Mouse (Mus musculus): ENCODE results near the gene Prdm11.

Prdm11 gene

GRCm38 (mm10) chr2:93045818-93046508, at the start of gene Prdm11:
Prdm11 (minus strand) TSS chr2:93046167.
- DNase-seq (ENCODE audit: low spot score): peak; percentile 44

GRCm38 (mm10) chr2:93092347-93092746, 46.4 kb upstream of the Prdm11 start:
- DNase-seq (ENCODE audit: low spot score): no peak

GRCm38 (mm10) chr2:93091679-93092078, 45.7 kb upstream of the Prdm11 start:
- no peak for DNase-seq (ENCODE audit: low spot score)

GRCm38 (mm10) chr2:93089379-93090089, 43.6 kb upstream of the Prdm11 start:
- no peak for DNase-seq (ENCODE audit: low spot score)

GRCm38 (mm10) chr2:93088006-93088405, 42.0 kb upstream of the Prdm11 start:
- DNase-seq (ENCODE audit: low spot score): no peak

GRCm38 (mm10) chr2:93085291-93086027, 39.5 kb upstream of the Prdm11 start:
- no peak for DNase-seq (ENCODE audit: low spot score)

GRCm38 (mm10) chr2:93084481-93084880, 38.5 kb upstream of the Prdm11 start:
- no peak for DNase-seq (ENCODE audit: low spot score)

- DNase-seq (ENCODE audit: low spot score): no peak
Observed at GRCm38 (mm10) chr2:93083317-93083716, 37.4 kb upstream of the Prdm11 start.

- no peak for DNase-seq (ENCODE audit: low spot score)
Observed at GRCm38 (mm10) chr2:93082846-93083245, 36.9 kb upstream of the Prdm11 start.

GRCm38 (mm10) chr2:93080871-93081608, 35.1 kb upstream of the Prdm11 start:
- DNase-seq (ENCODE audit: low spot score): no peak

- DNase-seq (ENCODE audit: low spot score): no peak
Observed at GRCm38 (mm10) chr2:93079394-93079793, 33.4 kb upstream of the Prdm11 start.

GRCm38 (mm10) chr2:93076578-93076955, 30.6 kb upstream of the Prdm11 start:
- DNase-seq (ENCODE audit: low spot score): no peak

- DNase-seq (ENCODE audit: low spot score): peak; percentile 43
Observed at GRCm38 (mm10) chr2:93075738-93076577, 30.0 kb upstream of the Prdm11 start.

- DNase-seq (ENCODE audit: low spot score): peak; percentile 57
Observed at GRCm38 (mm10) chr2:93071656-93072055, 25.7 kb upstream of the Prdm11 start.

- DNase-seq (ENCODE audit: low spot score): no peak
Observed at GRCm38 (mm10) chr2:93068942-93069341, 23.0 kb upstream of the Prdm11 start.

GRCm38 (mm10) chr2:93063347-93063746, 17.4 kb upstream of the Prdm11 start:
- no peak for DNase-seq (ENCODE audit: low spot score)

- no peak for DNase-seq (ENCODE audit: low spot score)
Observed at GRCm38 (mm10) chr2:93051873-93052272, 5.9 kb upstream of the Prdm11 start.

GRCm38 (mm10) chr2:93048601-93049323, 2.8 kb upstream of the Prdm11 start:
- no peak for DNase-seq (ENCODE audit: low spot score)

GRCm38 (mm10) chr2:93047491-93048050, 1.6 kb upstream of the Prdm11 start:
- DNase-seq (ENCODE audit: low spot score): no peak

GRCm38 (mm10) chr2:93047036-93047435, 1.1 kb upstream of the Prdm11 start:
- no peak for DNase-seq (ENCODE audit: low spot score)
